Mouse (Mus musculus): ENCODE measurements around the gene Erc2. TPM values are rescaled to one million over a fixed set of nuclear protein-coding genes. Genes with fewer than 3 reads are reported as not detected.

The Erc2 gene
- polyA plus RNA-seq, 1 experiment = 2.3 TPM

- WGBS = 43% methylated on average over 4 of the region's 4 CpGs
- DNase-seq (ENCODE audit: low read depth, low spot score) = no peak
Measured at GRCm38 (mm10) chr14:27661466-27661865, 39.2 kb downstream of the Erc2 start.

DNA sequence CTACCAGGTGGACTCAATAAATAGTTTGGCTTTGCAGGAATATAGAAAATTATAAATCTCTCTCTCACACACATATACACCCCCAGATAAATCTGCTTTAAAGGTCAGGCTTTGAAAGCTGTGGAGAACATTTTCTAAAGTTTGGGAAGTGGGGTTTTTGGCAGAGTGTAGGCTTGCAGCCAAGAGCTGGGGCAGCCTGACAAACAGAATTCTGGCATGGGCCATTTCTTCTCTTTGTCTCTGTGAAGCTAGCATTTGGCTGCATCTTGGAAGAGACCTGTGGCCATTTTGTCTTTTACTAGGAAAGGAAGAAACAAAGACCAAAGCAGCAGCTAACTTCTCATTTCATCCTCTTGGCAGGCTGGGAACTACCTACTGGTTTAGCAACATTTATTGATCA lies 40.0 kb downstream of the Erc2 start:
- no peak for DNase-seq (ENCODE audit: low read depth, low spot score)

- DNase-seq (ENCODE audit: low read depth, low spot score) = peak; percentile 38
- 38% methylated on average over 11 of the region's 11 CpGs for WGBS
Measured at GRCm38 (mm10) chr14:27667016-27667852, 45.0 kb downstream of the Erc2 start.

DNA sequence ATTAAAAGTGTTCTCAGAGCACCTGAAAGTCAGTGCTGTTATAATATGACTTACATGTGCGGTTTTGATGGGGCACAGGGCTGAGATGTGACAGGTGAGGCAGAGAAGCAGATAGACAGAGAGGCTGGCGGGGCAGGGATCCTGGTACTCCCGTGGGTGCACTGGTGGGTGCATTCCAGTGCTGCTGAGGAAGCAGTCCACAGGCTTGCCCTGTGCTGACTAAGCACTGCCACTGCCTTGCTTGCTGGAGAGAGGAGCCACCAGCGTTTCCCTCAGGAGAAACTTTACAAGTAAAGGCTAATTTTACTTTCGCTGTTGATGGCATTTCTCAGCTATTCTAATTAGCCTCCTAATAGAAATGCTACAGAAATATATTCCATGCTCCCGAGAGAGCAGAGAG lies 45.9 kb downstream of the Erc2 start:
- DNase-seq (ENCODE audit: low read depth, low spot score) = no peak
- 64% methylated on average over 6 of the region's 6 CpGs for WGBS

DNA sequence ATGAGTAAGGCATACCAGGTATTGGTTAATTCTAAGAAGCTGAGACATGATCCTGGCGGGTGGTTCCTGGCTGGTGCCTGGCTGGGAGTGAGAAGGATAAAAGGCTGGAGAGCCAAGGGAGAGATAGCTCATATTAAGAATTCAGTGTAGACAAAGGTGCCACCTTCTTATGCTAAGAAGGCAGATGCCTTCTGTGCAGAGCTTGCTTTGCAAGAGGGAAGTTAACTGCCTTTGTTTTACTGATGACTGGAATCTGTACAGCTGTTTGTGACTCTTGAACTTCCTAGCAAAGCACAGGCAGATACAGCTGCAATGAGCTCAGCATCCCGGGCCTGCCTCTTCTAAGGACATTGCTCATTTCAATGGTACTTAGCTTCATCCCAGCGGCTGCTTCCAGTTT lies 47.7 kb downstream of the Erc2 start:
- no peak for DNase-seq (ENCODE audit: low read depth, low spot score)
- 74% methylated on average over 3 of the region's 3 CpGs for WGBS

GRCm38 (mm10) chr14:27672761-27673160 lies 50.5 kb downstream of the Erc2 start:
- no peak for DNase-seq (ENCODE audit: low read depth, low spot score)
- 93% methylated on average over 7 of the region's 7 CpGs for WGBS

- WGBS = 85% methylated on average over 4 of the region's 4 CpGs
- DNase-seq (ENCODE audit: low read depth, low spot score) = no peak
Measured at GRCm38 (mm10) chr14:27674096-27674495, 51.9 kb downstream of the Erc2 start.

DNA sequence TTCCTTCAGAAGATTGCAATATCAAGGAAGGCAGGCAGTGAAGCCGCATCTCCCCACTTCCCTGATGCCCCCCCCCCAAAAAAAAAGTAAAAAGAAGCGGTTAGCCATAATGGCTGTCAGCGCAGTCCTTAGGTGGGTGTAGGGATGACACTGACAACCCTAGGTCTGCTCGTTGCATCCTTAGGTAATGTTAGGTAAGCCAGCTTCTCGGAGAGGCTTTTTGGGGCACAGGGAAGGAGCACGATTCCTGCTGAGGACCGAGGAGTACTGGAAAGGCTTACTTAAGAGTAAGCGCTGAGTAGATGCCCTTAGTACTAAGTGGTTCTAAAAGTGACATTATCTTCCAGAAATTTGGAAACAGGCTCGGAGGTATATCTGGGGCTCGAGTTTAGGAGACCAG lies 52.3 kb downstream of the Erc2 start:
- no peak for DNase-seq (ENCODE audit: low read depth, low spot score)
- WGBS = 85% methylated on average over 10 of the region's 10 CpGs

DNA sequence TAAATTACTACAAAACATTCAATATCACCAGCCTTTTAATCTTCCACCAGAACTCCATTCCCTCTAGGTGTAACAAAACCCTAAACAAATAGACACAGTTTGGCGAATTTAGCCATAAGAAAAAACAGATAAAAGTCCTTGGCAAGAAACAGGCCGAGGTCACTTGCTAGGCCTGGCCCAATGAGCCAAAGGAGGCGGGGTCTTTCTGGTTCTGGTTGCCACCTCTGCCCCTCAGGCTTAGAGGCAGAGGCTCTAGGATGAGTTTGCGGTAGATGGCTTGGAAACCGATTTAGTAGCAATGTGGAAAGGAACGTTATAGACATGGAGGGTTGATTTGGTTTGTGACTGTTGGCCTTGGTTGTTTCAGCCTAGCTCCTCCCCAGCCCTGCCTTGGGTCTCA lies 52.8 kb downstream of the Erc2 start:
- 77% methylated on average over 6 of the region's 6 CpGs for WGBS

DNA sequence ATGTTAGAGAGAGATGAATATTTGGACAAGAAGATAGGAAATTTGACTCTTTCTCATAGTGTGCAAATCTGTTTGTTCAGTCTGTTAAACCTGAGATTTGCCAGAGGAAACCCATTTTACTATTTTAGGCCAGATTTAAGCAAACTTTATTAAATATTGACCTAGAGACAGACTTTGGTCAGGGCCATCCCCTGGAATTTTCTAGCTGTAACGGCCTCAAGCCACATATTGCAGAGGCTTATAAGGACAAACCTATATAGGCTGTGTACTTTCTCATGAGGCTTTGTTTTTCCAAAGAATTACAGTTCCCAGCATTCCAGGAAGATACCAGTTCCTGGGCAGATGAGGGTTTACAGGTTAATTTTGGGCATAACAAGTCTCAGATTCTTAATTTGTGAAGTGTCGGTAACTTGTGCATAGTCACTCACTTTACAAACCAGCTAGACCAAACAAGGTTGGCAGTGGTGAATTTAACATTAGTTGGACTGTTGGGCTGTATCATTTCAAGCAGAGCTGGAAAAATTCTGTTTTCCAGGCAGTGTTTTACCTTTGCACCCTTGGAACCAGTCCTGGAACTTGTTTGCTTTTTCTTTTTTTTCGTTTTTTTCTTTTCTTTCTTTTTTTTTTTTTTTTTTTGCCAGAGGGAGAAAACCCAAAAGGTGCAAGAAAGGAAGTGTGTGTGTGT lies 60.3 kb downstream of the Erc2 start:
- 35% methylated on average over 3 of the region's 3 CpGs for WGBS
- no peak for DNase-seq (ENCODE audit: low read depth, low spot score)

More for the DNA sequence above, 52.8 kb downstream of the Erc2 start:
- no peak for DNase-seq (ENCODE audit: low read depth, low spot score)

GRCm38 (mm10) chr14:27695781-27696180 lies 73.6 kb downstream of the Erc2 start:
- WGBS = 90% methylated on average over 7 of the region's 7 CpGs

DNA sequence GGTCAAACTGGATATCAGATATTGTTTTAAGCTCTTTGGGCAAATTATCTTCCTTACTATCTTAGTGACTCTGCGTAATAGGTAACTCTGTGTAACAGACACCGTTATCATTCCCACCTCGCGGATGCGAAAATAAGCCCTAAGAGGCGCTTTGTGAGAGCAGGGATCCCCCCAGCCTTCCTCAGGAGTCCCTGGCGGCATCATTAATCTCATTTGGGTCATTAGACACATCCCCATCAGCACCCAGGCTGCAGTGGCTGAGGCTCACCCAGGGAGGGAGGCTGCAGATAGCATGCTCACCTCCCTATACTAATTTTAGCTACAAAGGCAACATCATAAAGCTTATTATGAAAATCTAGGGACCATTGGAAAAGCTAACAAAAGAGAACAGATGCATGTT lies 95.1 kb downstream of the Erc2 start:
- no peak for DNase-seq (ENCODE audit: low read depth, low spot score)
- WGBS = 87% methylated on average over 7 of the region's 7 CpGs

More at GRCm38 (mm10) chr14:27695781-27696180, 73.6 kb downstream of the Erc2 start:
- DNase-seq (ENCODE audit: low read depth, low spot score) = no peak

DNA sequence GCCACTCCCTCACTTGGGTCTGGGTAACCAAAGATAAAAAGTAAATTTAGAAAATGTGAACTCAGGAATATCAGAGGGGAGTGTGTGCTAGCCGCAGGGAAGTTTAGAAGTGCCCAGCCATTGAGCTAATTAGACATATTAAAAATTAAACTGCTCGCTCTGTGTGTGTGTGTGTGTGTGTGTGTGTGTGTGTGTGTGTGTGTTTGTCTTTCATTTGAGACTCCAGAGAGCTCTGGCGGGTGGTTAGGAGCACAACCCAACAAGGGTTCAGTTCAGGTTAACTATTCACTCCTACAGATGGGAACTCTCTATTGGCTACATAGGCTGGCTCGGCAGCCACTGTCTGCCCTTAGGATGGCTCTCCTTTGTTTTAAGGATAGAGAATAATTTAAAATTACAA lies 97.4 kb downstream of the Erc2 start:
- DNase-seq (ENCODE audit: low read depth, low spot score) = no peak
- 68% methylated on average over 4 of the region's 4 CpGs for WGBS

DNA sequence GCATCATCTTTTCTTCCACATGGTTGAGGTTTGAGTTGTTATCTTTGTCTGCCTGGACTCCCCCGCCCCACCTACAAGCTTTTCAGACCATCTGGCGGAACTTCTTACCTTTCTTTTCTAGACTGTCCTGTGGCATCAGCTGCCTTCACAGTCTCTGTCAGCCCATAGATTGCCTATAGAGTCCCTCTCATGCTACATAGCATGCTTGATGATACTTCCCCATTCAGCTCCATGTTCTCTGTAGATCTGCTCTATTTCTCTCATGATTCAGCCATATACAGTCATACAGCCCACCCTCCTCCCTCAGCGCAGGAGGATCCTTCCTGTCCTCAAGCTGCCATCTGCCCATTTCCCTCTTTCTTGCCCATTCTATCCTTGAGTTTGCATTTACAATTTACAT lies 98.7 kb downstream of the Erc2 start:
- no peak for DNase-seq (ENCODE audit: low read depth, low spot score)
- WGBS = 95% methylated on average over 3 of the region's 3 CpGs

- DNase-seq (ENCODE audit: low read depth, low spot score) = no peak
- WGBS = 78% methylated on average over 3 of the region's 3 CpGs
Measured at GRCm38 (mm10) chr14:27721759-27722158, 99.5 kb downstream of the Erc2 start.

- DNase-seq (ENCODE audit: low read depth, low spot score) = no peak
- WGBS = 67% methylated on average over 8 of the region's 8 CpGs
Measured at GRCm38 (mm10) chr14:27727541-27727940, 105.3 kb downstream of the Erc2 start.

DNA sequence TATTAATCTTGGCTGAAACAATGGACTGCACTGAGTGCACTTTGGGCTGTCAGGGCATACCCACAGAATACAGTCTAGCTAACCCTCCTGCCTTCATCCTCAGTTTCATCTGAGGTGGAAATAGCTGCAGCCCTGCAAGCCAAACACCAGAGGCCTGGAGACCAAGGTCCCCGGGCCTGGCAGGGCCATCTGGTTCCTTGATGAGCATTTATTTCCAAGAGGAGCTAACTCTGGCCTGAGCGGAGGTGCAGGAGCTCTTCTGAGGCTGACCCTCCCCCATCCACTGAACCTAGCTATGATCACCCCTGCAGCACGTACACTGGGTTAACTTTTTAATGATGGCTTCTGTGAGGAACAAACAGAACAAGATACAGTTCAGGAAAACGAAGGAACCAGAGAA lies 108.9 kb downstream of the Erc2 start:
- no peak for DNase-seq (ENCODE audit: low read depth, low spot score)
- 34% methylated on average over 4 of the region's 4 CpGs for WGBS

DNA sequence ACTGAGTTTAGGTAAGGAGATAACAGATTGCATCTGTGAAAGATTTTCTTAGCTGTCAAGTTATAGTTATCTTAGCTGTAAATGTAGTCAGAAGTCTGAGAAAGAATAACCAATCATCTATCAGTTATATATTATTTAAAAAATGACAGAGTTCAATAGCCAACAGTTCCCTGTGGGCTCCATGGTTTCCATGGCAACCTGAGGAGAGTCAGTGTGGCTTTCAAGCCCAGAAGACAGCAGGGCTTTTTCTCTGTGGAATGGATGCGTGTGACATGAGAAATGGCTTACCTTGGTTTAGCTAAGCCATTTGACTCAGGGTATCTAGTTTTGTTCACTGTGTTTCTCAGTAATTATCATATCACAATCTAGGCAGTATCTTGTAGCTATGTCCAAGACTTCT lies 117.2 kb downstream of the Erc2 start:
- no peak for DNase-seq (ENCODE audit: low read depth, low spot score)
- 67% methylated on average over 1 of the region's 1 CpGs for WGBS

GRCm38 (mm10) chr14:27741248-27741916 lies 119.2 kb downstream of the Erc2 start:
- DNase-seq (ENCODE audit: low read depth, low spot score) = peak; percentile 18
- WGBS = 14% methylated on average over 3 of the region's 3 CpGs

GRCm38 (mm10) chr14:27754340-27754739 lies 132.1 kb downstream of the Erc2 start:
- WGBS = 76% methylated on average over 1 of the region's 1 CpGs
- DNase-seq (ENCODE audit: low read depth, low spot score) = no peak

GRCm38 (mm10) chr14:27756901-27757300 lies 134.7 kb downstream of the Erc2 start:
- 47% methylated on average over 5 of the region's 5 CpGs for WGBS
- DNase-seq (ENCODE audit: low read depth, low spot score) = no peak
